Mouse (Mus musculus) natural killer cell, adult 2 months (primary cell): ENCODE results near the gene Clic4.
A peak's percentile ranks its signal among the peaks of the same experiment; 100 is the strongest.

Experiments used
- DNase-seq, 2 experiments: peaks; one replicate each; pipeline ENCODE4 v3.0.0; 2022; ENCODE audit warnings: low spot score in 2 of 2

Gene Clic4

GRCm38 (mm10) chr4:135292477-135293089 lies 20.0 kb upstream of the Clic4 start:
- DNase-seq: peak; percentile 29 to 53

GRCm38 (mm10) chr4:135291841-135292240 lies 19.2 kb upstream of the Clic4 start:
- no peak for DNase-seq

- no peak for DNase-seq
Observed at GRCm38 (mm10) chr4:135291199-135291598, 18.6 kb upstream of the Clic4 start.

GRCm38 (mm10) chr4:135287975-135288374 lies 15.4 kb upstream of the Clic4 start:
- no peak for DNase-seq

- no peak for DNase-seq
Observed at GRCm38 (mm10) chr4:135286833-135287395, 14.3 kb upstream of the Clic4 start.

- no peak for DNase-seq
Observed at GRCm38 (mm10) chr4:135286033-135286622, 13.5 kb upstream of the Clic4 start.

DNA sequence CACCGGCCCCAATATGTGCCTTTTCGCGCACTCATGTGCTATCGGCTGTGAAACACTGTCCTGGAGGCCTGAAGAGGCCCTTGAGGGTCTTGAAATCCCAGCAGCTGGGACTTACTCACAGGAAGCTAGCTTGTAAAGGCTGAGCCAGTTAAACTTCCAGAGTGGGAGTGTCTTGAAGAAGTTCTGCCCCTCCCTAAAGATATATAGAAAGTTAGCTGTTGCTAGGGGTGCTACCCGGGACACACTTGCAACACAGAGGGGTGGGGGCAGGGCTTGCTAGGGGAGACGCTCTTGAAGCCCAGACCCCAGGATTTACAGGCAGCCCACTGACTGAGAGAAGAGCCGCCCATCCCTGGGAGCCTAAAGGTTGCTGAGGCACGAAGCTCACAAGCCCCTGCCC lies 12.8 kb upstream of the Clic4 start:
- DNase-seq: no peak

- no peak for DNase-seq
Observed at GRCm38 (mm10) chr4:135283875-135284274, 11.3 kb upstream of the Clic4 start.

DNA sequence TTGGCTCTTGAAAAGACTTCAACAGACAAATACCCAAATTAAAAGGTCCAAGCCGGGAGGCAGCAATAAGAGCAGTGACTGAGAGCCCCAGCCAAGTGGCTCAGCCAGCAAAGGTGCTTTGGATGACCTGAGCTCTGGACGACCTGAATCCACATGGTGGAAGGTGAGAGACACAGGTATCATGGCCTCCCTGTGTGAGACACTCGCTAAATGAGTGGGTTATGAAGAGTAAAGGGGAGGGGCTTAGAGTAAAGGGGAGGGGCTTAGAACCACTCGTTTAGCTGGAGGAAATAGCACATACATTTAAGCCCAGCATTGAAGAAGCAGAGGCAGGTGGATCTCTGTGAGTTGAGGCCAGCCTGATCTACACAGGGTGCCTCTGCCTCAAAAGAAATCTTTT lies 10.8 kb upstream of the Clic4 start:
- DNase-seq: no peak

DNA sequence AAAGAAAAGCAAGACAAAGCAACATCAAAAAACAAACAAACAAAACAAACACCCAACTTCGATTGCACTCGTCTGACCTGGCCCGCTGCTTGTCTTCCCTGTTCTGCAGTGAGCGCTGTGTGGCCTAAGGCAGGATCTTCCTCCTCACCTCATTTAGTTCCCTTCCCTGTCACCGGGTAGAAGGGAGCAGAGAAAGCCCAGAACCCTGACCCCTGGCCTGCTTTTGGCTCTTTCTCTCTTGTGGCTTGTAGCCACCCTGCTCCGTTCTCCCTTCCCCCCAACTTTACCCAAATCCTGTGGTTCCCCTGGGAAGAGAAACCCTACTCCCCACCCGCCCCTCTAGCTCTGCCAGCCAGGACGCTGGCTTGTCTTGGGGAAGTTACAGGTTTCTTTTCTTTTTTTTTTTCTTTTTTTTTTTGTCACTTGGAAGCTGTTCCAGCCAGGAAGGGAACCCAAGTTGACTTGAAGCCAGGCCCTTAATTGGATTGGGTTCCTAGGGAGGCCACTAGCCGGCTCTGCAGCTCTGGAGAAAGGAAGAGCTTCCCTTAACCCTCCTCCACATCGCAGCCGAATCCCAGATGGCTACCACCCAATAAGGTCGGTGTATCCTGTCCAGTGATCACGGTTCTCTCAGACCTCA lies 10.2 kb upstream of the Clic4 start:
- no peak for DNase-seq

DNA sequence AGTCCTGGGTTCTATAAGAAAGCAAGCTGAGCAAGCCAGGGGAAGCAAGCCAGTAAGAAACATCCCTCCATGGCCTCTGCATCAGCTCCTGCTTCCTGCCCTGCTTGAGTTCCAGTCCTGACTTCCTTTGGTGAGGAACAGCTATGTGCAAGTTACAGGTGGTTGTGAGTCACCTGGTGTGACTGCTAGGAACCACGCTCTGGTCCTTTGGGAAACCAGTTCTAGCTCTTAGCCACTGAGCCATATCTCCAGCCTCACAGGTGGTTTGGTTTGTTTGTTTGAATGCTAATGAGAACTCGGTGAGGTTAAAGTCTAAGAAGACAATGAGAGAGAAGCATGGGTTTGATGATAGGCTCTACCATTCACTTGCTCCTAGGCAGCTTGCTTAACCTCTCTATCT lies 7.4 kb upstream of the Clic4 start:
- DNase-seq: peak in 1 of 2 experiments; percentile 52

DNA sequence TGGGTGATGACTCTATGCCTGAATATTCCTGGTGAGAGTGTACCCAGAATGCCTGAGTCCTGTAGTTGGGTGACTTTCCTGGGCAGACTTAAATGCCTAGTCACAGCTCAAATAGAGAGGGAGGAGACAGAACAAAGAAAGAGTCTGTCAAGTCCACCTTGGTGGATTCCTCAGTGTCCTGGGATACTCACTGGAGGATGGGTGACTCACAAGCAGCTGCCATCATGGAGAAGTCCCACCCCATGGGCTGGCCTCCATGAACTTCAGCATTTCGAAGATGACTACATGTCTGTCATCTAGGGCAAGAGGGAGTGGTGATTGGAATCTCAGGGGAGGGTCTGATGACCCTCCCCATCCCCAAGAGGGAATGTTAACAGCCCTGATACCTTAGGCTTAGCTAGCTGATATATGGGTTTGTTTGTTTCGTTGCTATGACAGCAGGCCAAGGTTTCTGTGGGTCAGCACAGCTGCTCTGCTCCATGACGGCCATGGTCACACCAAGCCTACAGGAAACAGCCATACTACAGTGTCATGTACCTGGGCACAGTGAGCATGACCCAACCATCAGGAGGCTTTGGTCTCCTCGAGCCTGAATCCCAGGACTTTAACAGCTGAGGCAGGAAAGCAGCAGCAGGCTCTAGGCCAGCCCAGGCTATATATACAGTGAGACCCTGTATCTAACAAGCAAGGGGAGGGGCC lies 4.2 kb upstream of the Clic4 start:
- no peak for DNase-seq

DNA sequence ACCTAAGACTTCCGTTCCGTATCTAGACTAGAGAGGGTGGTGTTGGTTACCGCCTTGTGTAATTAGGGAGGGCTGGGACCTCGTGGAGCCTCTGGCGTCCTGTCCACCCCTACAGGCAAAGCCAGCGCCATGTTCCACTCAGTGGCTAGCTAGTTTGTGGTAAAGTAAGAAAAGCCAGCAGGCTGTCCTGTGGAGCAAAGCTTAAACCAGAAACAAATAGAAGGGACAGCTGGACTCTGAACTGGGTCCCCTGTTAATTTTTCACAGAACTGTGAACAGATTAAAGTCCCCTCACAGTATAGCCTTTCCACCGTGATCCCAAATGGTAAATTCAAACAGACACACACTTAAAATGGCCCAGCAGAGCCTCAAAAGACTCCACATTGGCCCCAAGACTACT lies 2.1 kb upstream of the Clic4 start:
- no peak for DNase-seq

GRCm38 (mm10) chr4:135273307-135273682 lies 681 bp upstream of the Clic4 start:
- no peak for DNase-seq

DNA sequence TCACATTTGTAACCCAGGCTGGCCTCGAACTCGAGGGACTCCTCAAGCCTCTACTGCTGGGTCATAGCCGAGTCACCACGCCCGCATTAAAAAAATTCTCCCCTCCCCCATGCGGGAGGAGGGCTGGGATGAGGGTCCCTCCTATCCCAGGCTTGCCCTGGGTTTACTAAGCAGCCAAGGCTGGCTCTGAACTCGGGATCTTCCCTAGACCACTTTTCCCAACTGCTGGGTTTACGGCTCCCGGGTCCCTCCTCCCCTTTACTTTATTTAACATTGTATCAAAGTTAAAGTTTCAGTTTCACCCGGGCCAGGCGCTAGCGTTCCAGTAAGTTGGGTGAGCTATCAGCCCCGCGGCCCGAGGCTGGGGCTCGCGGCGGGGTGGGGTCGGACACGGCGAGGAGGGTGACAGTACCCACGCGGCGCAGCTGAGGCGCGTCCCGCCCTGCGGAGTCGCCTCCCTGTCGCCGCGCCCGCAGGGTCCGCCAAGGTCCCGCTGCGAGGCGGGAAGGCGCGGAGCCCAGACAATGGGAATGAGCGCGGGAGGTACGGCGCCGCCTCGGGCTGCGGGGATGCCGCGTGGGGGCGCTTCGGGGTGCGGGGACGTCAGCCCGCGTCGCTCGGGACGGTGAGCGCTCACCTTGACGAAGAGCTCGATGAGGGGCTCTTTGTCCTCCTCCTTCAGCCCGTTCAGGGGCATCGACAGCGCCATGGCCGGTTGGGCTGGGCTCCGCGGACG lies 565 bp downstream of the Clic4 start:
- peak; percentile 34 to 46 for DNase-seq

DNA sequence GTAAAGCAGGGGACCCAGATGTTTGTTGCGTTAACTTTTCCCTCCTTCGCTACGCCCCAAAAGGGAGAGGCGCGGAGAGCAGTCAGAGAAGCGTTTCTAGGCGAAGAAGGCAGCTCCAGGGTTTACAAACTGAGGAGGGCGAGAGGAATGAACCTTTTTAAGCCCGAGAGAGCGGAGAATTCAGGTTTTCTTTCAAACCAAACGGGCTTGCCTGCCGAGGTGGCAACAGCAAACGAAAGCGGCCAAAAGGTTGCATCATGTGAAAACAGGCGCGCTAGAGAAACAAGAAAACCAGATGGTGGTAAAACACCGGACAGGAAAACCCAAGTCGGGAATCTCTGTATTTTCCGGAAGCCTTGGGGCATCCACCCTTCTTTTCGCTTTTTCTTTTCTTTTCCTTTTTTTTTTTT lies 1.2 kb downstream of the Clic4 start:
- DNase-seq: peak; percentile 36 to 37

DNA sequence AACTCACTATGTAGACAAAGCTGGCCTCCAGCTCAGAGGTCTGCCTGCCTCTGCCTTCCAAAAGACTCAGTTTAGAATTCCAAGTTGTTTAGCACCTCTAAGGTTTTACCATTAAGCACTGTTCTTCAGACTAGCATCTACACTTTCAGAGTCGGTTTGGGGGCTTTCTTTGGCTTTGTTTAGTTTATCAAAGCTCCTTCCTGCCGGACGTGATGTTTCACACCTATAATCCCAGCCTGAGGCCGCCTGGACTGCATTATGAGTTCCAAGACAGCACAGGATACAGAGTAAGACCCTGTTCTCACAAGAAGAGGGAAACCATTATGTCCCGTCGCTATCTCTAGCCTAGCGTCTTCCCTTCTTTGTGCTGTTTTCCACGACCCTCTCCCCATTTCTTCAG lies 2.1 kb downstream of the Clic4 start:
- DNase-seq: no peak

- DNase-seq: no peak
Observed at GRCm38 (mm10) chr4:135269656-135270341, 2.8 kb downstream of the Clic4 start.

GRCm38 (mm10) chr4:135267521-135267920 lies 5.1 kb downstream of the Clic4 start:
- no peak for DNase-seq

DNA sequence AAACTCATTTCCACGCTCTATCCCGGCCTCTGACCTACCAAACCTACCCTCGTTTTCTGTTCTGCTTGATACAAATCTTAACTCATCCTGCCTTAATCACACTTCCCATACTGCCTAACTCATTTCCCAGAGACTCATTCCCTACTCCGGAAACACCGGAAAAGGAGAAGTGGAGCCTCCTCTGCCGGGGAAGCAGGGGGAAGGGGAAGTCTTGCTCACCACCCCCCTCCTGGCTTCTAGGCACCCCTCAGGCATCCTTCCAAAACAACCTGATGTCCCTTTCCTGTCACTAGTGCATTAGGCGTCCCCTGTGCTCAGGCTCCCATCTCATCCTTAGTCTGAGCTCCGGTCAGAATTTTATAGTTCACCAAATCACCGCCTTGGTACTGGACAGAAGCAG lies 5.6 kb downstream of the Clic4 start:
- DNase-seq: no peak

- no peak for DNase-seq
Observed at GRCm38 (mm10) chr4:135260434-135260833, 12.2 kb downstream of the Clic4 start.
